Mouse (Mus musculus): ENCODE measurements around the gene Mettl7b. TPM values are rescaled to one million over a fixed set of nuclear protein-coding genes. Genes with fewer than 3 reads are reported as not detected.

Mettl7b gene
- total RNA-seq, 2 experiments from 2014 or later, result not detected

GRCm38 (mm10) chr10:128919966-128920365, 40.8 kb downstream of the Mettl7b start:
- DNase-seq (ENCODE audit: low spot score in 2 of 2), result no peak

GRCm38 (mm10) chr10:128919203-128919631, 41.6 kb downstream of the Mettl7b start:
- DNase-seq (ENCODE audit: low spot score in 2 of 2), result no peak

- no peak for DNase-seq (ENCODE audit: low spot score in 2 of 2)
Measured at GRCm38 (mm10) chr10:128918246-128918645, 42.5 kb downstream of the Mettl7b start.

DNA sequence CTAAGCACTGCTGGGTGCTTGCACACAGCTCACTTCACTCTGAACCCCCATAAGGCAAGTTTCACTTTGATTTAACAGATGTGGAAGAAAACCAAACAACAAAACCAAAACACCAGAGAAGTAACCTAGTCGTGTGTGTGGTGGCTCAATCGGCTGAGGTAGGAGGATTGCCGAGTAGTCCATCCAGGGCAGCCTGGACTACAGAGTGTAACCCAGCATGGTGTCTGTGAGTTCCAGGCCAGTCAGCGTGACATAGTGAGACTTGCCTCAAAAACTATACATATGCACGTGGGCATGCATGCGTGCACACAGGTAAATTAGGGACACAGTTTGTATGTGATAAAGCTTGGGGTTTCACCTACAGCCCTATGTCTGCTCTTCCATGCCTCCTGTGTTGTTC, 43.4 kb downstream of the Mettl7b start:
- DNase-seq (ENCODE audit: low spot score in 2 of 2), result no peak

DNA sequence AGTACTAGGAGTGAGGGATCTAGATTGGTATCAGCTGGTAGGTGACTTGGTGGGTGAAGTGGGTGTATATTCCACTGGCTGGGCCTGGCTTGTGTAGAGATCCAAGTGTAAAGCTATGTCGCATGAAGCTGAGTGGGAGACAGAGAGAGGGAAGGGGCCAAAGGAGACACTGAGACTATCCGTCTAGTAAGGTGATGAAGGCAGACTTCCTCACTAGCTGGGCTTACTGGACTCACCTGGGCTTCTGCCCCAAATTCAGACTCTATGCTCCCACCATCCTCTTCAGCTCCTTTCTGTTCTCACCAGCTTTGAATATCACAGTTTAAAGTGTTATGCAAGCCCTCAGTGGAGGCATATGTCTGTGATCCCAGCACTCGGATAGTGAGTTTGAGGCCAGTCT, 44.1 kb downstream of the Mettl7b start:
- no peak for DNase-seq (ENCODE audit: low spot score in 2 of 2)

- no peak for DNase-seq (ENCODE audit: low spot score in 2 of 2)
Measured at GRCm38 (mm10) chr10:128915550-128915949, 45.2 kb downstream of the Mettl7b start.

GRCm38 (mm10) chr10:128913696-128914095, 47.1 kb downstream of the Mettl7b start:
- no peak for DNase-seq (ENCODE audit: low spot score in 2 of 2)

GRCm38 (mm10) chr10:128913219-128913618, 47.6 kb downstream of the Mettl7b start:
- peak; percentile 82 to 96 for DNase-seq (ENCODE audit: low spot score in 2 of 2)

GRCm38 (mm10) chr10:128912791-128913190, 48.0 kb downstream of the Mettl7b start:
- DNase-seq (ENCODE audit: low spot score in 2 of 2), result no peak

- no peak for DNase-seq (ENCODE audit: low spot score in 2 of 2)
Measured at GRCm38 (mm10) chr10:128912268-128912667, 48.5 kb downstream of the Mettl7b start.

GRCm38 (mm10) chr10:128911430-128911829, 49.4 kb downstream of the Mettl7b start:
- DNase-seq (ENCODE audit: low spot score in 2 of 2), result no peak

DNA sequence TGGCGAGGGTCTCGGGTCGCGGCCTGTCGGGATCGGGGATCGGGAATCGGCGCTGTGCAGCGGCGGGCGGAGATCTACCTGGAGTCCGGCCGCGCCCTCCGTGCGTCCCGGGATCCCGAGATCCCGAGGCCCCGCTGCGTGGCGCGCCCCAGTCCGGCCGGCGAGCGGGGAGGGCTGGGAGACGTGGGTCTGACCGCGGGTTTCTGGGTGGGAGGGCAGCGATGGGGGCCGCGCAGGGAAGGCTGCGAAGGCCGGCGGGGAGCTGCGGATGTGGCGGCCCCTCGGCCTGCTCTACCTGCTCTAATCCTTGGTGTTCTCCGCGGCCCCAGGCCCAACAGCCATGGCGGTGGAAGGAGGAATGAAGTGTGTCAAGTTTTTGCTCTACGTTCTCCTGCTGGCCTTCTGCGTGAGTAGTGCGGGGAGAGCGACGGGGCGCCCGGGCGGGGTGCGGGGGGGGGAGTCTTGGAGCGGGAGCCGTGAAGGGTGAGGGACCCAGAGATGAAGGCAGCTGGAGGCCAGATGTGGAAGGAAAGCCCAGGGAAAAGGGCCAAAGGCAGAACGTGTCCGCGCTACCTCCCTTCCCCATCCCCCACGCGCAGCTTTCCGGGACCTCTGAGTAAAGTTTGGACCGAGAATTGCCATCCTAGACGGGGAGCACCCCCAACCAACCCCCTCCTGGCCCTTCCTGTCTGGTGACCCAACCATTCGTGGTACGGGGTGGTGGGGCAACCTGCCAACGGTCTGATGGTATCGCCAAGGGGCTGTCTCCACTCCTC, 50.5 kb downstream of the Mettl7b start:
- no peak for DNase-seq (ENCODE audit: low spot score in 2 of 2)

GRCm38 (mm10) chr10:128909567-128910028, 51.2 kb downstream of the Mettl7b start:
- peak; percentile 61 to 75 for DNase-seq (ENCODE audit: low spot score in 2 of 2)

- no peak for DNase-seq (ENCODE audit: low spot score in 2 of 2)
Measured at GRCm38 (mm10) chr10:128908778-128909448, 51.9 kb downstream of the Mettl7b start.

Other genes with a start within 250 kb of the Mettl7b start
- 10 to 100 TPM; 10.9 to 12.8 TPM for gene Dgka, start 216.1 kb downstream of the Mettl7b start, total RNA-seq (2021)
- gene Pym1, start 213.1 kb downstream of the Mettl7b start, total RNA-seq (2021), result 10 to 100 TPM; 25.1 to 26.2 TPM
- gene Mmp19, start 170.1 kb downstream of the Mettl7b start, total RNA-seq (2021), result under 1 TPM; 0.43 to 0.50 TPM
- 10 to 100 TPM; 63.8 to 64.8 TPM for gene Dnajc14, start 156.9 kb downstream of the Mettl7b start, total RNA-seq (2021)
- 1 to 10 TPM; 7.9 to 8.1 TPM for gene Tmem198b, start 156.6 kb downstream of the Mettl7b start, total RNA-seq (2021)
- gene Sarnp, start 143.7 kb downstream of the Mettl7b start, total RNA-seq (2021), result 10 to 100 TPM; 37.7 to 38.2 TPM
- gene Ormdl2, start 139.3 kb downstream of the Mettl7b start, total RNA-seq (2021), result 10 to 100 TPM in 1 of 2 experiments, 1 to 10 TPM in 1; 9.3 to 10.4 TPM
- 10 to 100 TPM; 18.2 to 18.9 TPM for gene Gdf11, start 69.3 kb downstream of the Mettl7b start, total RNA-seq (2021)
- gene Cd63, start 60.0 kb downstream of the Mettl7b start, total RNA-seq (2021), result 10 to 100 TPM; 74.2 to 79.4 TPM
- 1 to 10 TPM; 7.1 to 8.1 TPM for gene Rdh5, start 38.1 kb downstream of the Mettl7b start, total RNA-seq (2021)
- gene Bloc1s1, start 37.0 kb downstream of the Mettl7b start, total RNA-seq (2021), result 10 to 100 TPM; 94.9 to 98.7 TPM
- 10 to 100 TPM; 29.7 to 30.0 TPM for gene Itga7, start 27.2 kb downstream of the Mettl7b start, total RNA-seq (2021)
- not detected for gene Olfr9, start 28.4 kb upstream of the Mettl7b start, total RNA-seq (2021)
- gene Olfr763, start 49.8 kb upstream of the Mettl7b start, total RNA-seq (2021), result not detected
- not detected for gene Olfr764-ps1, start 78.9 kb upstream of the Mettl7b start, total RNA-seq (2021)
- gene Olfr765, start 89.0 kb upstream of the Mettl7b start, total RNA-seq (2021), result not detected
- gene Olfr766-ps1, start 108.0 kb upstream of the Mettl7b start, total RNA-seq (2021), result not detected
- not detected for gene Olfr767, start 121.9 kb upstream of the Mettl7b start, total RNA-seq (2021)
- gene Olfr768, start 138.4 kb upstream of the Mettl7b start, total RNA-seq (2021), result not detected
- not detected for gene Olfr769, start 156.9 kb upstream of the Mettl7b start, total RNA-seq (2021)
- not detected for gene Olfr770, start 178.0 kb upstream of the Mettl7b start, total RNA-seq (2021)
- not detected for gene Olfr771, start 203.8 kb upstream of the Mettl7b start, total RNA-seq (2021)
- gene Olfr772, start 216.9 kb upstream of the Mettl7b start, total RNA-seq (2021), result not detected
- gene Olfr773, start 226.4 kb upstream of the Mettl7b start, total RNA-seq (2021), result not detected